Mouse (Mus musculus) heart, postnatal 25 days (tissue): ENCODE data around the gene Mpnd. TPM values are rescaled to one million over a fixed set of nuclear protein-coding genes. Genes with fewer than 3 reads are reported as not detected.

Experiments used
- DNase-seq: peaks from one replicate; pipeline ENCODE4 v3.0.0; 2022; ENCODE audit warnings: low spot score
- intact Hi-C: fragments of 180-260 bp; cut with DNase I; formaldehyde crosslinking; loops from one replicate; pipeline ENCODE4 v1.15.1; 2025
- total RNA-seq, 2 experiments: library from RNA; stranded (reverse); gene quantifications; 2 replicates each; pipeline ENCODE4 v1.2.3; 2021

The Mpnd gene
- total RNA-seq, 2 experiments from 2014 or later, result 50.0 to 59.4 TPM

- no peak for DNase-seq
- intact Hi-C loops, result loop anchor here (2.0 kb wide), 1 partner anchor 34 kb away; no protein-coding TSS in a partner anchor
These were observed 29.2 kb upstream of the Mpnd start for GRCm38 (mm10) chr17:55976255-55976862.

DNA sequence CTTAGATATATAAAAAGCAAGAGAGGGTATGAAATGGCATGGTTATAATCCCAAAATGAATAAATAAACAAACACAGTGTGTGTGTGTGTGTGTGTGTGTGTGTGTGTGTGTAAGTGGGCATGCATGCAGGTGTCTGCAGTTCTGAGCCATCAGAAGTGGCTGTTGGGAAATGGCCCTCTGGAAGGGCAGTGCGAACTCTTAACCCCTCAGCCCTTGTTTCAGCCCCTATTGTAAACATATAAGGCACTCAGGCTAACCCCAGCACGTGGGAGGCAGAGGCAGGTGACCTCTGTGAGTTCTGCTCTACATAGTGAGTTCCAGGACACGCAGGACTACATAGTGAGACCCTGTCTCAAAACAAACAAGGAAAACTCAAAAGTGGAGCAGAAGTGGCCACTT lies 28.2 kb upstream of the Mpnd start:
- intact Hi-C loops, result loop anchor here (2.0 kb wide), 1 partner anchor 34 kb away; no protein-coding TSS in a partner anchor

GRCm38 (mm10) chr17:55986030-55986961 lies 19.2 kb upstream of the Mpnd start, which contains the start of gene Fsd1:
Gene Fsd1, plus strand, starts transcription at chr17:55986509.
- intact Hi-C loops, result no loop called here
- DNase-seq, result no peak

More for the DNA sequence above, 28.2 kb upstream of the Mpnd start:
- no peak for DNase-seq

- DNase-seq, result no peak
- intact Hi-C loops, result no loop called here
These were observed 15.1 kb upstream of the Mpnd start for GRCm38 (mm10) chr17:55990278-55990898.

DNA sequence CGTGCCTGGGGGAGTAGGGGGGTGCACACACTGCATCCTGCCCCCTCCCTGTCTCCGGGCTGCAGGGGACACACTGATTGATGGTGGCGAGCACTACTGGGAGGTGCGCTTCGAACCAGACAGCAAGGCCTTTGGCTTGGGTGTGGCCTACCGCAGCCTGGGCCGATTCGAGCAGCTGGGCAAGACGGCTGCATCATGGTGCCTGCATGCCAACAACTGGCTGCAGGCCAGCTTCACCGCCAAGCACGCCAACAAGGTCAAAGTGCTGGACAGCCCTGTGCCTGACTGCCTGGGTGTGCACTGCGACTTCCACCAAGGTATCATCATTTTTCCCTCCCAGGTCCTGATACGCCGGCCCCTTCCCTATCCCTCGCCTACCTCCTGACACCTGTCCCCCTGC lies 9.5 kb upstream of the Mpnd start:
- DNase-seq, result no peak
- intact Hi-C loops, result no loop called here

GRCm38 (mm10) chr17:55999794-56000499 lies 5.6 kb upstream of the Mpnd start:
- DNase-seq, result no peak
- intact Hi-C loops, result no loop called here

GRCm38 (mm10) chr17:56003000-56003399 lies 2.5 kb upstream of the Mpnd start:
- no peak for DNase-seq
- intact Hi-C loops, result no loop called here

DNA sequence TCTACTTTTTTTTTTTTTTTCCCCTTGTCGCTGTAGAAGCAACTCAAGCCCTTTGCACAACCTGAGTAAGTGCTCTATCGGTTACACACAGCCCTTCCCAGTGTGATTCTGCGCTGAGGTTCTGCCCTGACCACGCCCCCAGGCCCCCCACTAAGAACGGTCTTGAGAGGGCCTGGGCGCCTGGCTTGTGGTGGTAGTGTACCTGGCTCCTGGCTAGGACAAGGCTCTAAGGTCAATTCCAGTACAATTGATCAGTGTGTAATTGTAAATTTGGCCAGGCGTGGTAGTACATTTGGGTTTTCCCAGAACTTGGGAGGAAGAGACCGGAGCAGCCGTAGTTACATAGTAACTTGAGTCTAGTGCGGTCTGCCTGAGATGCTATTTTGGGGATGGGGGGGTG lies 1.4 kb downstream of the Mpnd start:
- no peak for DNase-seq
- intact Hi-C loops, result no loop called here

GRCm38 (mm10) chr17:56007444-56008355 lies 2.2 kb downstream of the Mpnd start:
- intact Hi-C loops, result no loop called here

DNA sequence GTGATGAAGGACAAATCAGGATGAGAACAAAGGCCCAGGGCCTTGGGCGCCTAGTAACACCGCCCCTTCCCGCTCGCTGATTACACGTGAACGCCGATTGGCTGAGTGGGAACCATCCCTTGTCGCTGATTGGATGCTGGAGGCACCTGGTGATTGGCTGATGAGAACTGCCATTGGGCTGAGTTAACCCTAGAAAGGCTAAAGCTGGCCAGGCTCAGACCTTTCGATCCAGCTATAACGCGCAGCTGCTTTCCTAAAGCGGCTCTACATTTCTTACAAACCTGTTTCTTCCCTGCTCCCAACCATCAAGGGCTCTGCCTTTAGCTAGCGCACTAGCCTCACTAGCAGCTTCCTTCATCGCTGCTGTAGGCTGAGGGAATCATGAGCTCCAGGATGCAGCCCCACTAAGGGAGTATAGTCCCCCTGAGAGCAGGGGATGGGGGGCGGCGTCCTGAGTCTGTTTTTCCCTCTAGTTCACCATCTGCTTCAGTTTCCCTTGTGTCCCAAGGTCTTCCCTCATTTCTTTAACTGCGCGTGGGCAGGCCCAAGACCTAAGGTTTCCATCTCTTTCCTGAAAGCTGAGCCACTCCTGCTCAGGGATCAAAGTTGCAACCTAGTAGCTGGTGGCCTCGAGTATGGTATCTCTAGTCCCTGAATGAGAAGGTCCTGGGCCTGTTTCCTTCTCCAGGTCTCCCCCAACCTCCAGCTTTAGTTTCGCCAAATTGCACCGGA lies 3.0 kb downstream of the Mpnd start:
- peak; percentile 91 for DNase-seq
- intact Hi-C loops, result no loop called here

More at GRCm38 (mm10) chr17:56007444-56008355, 2.2 kb downstream of the Mpnd start:
- no peak for DNase-seq

DNA sequence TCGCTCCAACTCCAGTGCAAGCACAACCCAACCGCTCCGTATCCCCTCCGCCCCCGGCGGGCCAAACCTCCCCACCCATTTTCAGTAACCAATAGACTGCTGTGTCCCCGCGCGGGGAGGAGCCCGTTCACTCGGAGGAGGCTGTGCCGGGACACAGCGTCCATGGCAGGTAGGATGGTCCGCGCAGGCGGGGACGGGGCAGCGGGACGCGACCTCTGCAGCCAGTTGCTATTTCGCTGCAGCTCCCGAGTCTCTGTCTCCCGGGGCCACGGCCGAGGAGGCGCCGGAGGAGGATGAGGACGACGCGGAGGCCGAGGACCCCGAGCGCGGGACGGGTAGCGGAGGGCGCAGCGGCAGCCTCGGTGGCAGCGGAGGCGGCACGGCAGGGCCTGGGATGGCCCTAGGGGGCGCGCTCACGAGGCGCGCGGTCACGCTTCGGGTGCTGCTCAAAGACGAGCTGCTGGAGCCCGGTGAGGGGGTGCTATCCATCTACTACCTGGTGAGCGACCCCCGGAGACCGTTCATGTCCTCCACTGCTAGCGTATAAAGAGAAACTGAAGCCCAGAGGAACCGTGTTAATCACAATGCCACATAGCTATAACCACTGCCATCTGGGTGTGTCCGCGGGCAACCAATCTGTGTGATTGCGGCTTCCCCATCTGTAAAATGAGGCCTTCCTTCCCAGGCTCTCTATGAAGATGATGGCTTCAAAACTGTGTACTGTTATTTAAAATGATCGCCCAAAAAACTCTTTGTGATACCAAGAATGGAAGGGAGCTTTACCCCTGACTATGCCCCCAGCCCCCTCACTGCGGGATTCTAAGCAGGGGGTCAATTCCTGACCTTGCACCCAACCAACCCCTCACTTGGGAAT lies 3.8 kb downstream of the Mpnd start:
- intact Hi-C loops, result no loop called here

DNA sequence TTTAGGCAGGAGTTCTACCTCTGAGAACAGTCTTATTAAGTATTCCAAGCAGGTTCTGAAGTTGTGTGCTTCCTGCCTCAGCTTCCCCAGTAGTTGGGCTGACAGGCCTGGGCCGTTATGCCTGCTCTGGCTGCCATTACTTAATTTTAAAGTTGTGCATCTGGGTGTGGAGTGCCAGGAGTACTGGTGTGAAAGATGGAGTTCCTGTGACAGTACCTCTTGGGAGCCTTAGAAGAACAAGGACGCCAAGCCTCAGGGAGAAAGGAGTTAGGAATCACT lies 4.4 kb downstream of the Mpnd start:
- no peak for DNase-seq
- intact Hi-C loops, result loop anchor here (1.0 to 2.0 kb wide), 2 partner anchors 33 to 52 kb away; no protein-coding TSS in a partner anchor

More for the DNA sequence above, 3.8 kb downstream of the Mpnd start:
- DNase-seq, result peak; percentile 88

- no peak for DNase-seq
- intact Hi-C loops, result loop anchor here (1.0 to 2.0 kb wide), 2 partner anchors 33 to 52 kb away; no protein-coding TSS in a partner anchor
These were observed 4.7 kb downstream of the Mpnd start for GRCm38 (mm10) chr17:56010255-56010654.

DNA sequence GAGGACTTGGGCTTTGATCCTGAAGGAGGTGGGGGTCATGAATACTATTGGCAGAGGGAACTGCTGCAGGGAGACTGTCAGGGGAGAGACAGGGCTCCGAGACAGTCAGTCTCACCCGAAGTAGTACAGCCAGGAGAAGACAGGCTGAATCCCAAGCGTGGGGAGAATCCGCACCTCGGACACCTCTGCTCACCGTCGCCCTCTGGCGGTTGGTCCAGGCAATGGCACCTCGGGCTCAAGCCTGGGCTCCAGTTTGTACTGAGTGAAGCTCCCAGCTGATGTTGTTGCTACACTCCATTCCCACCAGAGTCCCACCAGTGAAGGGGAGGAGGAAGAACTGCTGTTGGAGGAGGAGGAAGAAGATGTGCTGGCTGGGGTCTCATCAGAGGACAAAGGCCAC lies 5.2 kb downstream of the Mpnd start:
- DNase-seq, result no peak
- intact Hi-C loops, result loop anchor here (1.0 to 2.0 kb wide), 3 partner anchors 25 to 52 kb away; no protein-coding TSS in a partner anchor

GRCm38 (mm10) chr17:56011441-56011840 lies 5.9 kb downstream of the Mpnd start:
- intact Hi-C loops, result loop anchor here (1.0 to 2.0 kb wide), 2 partner anchors 24 to 35 kb away; no protein-coding TSS in a partner anchor
- no peak for DNase-seq

- intact Hi-C loops, result no loop called here
- DNase-seq, result no peak
These were observed 9.8 kb downstream of the Mpnd start for GRCm38 (mm10) chr17:56015293-56015692.

DNA sequence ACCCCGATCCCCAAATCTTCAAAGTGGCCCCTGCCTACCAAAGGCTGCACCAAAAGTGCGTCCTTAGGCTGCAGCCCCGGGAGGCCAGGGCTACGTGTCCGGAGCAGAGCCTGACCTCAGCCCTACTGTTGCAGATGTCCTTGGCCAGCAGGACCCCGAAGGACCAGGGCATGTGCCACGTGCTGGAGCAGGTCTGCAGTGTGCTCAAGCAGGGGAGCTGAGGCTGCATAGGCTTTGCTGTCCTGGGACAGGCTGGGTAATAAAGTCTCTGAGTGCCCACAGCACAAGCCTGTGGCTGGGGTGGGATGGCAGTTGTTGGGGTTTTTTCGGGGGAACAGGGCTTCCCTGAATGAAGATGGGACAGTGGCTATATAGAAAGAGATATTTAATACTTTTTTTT lies 10.9 kb downstream of the Mpnd start:
- intact Hi-C loops, result no loop called here
- DNase-seq, result no peak
